Mouse (Mus musculus): ENCODE data around the gene Gm49387. TPM values are rescaled to one million over a fixed set of nuclear protein-coding genes. Genes with fewer than 3 reads are reported as not detected.

Gene Gm49387
- polyA plus RNA-seq, 1 experiment from 2014 or later = not detected

DNA sequence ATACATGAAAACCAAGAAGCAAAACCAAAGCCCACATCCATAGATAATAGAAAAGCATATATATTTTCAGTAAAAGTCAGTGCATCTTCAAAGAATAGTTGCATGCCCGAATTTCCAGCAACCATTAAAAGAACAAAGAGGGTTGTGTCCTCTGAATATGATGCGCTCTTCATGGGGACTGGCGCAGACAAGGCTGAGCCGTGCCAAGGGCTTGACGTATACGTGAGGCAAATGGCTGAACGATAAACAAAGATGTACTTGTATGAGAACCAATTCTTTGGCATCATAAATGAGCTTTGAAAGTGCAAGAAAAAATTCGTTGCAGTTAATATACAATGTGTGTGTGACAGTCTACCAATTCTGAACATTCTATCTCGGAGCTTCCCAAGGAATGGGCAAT is 40.6 kb upstream of the Gm49387 start:
- no peaks in the 10 kb centered on the region for H3K27me3 ChIP-seq (ENCODE audit: insufficient read depth, low read length)
- TF ChIP-seq CTCF (IDR thresholded peaks at IDR 0.05; ENCODE audit: low read depth) = no peak
- H3K4me1 ChIP-seq (replicated peaks; ENCODE audit: insufficient read depth, low read length) = no peaks in the 10 kb centered on the region
- H3K9ac ChIP-seq (ENCODE audit: low read depth, low read length) = no peak overlapping the region
- H3K9me3 ChIP-seq (replicated peaks; ENCODE audit: low read length) = no peaks in the 10 kb centered on the region
- H3K4me2 ChIP-seq (ENCODE audit: low read length) = no peak overlapping the region
- ATAC-seq (replicated peaks; ENCODE audit: low FRiP score, low read depth) = no peak
- H3K36me3 ChIP-seq (ENCODE audit: insufficient read depth, low read length) = no peaks in the 10 kb centered on the region
- no peak overlapping the region for H3K27ac ChIP-seq
- DNase-seq (ENCODE audit: low spot score) = no peak
- no peak overlapping the region for H3K4me3 ChIP-seq (replicated peaks; ENCODE audit: low read depth, low read length)
- whole genome bisulfite sequencing = 92% methylated on average over 9 of the region's 9 CpGs

DNA sequence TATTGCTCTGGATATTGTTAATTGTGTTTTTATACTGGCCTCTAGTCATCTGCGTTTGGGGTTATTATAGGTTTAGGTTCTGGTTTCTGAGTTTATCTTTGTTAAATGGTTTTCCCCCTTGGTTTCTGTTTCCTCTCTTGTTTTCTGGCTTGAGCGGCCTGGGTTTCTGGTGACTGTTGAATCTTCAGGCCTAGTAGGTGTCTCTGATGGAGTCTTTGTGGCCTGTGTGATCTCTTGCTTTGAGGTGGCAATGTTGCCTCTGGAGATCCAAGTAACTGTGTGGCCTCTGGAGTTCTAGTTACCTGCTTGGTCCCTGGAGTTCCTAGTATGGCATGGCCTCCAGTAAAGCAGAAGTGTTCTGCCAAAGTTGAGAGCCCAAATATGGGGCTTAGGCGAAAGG is 40.0 kb upstream of the Gm49387 start:
- no peak overlapping the region for H3K4me2 ChIP-seq (ENCODE audit: low read length)
- no peaks in the 10 kb centered on the region for H3K36me3 ChIP-seq (ENCODE audit: insufficient read depth, low read length)
- H3K27ac ChIP-seq = no peak overlapping the region
- no peak for TF ChIP-seq CTCF (IDR thresholded peaks at IDR 0.05; ENCODE audit: low read depth)
- no peak overlapping the region for H3K4me3 ChIP-seq (replicated peaks; ENCODE audit: low read depth, low read length)
- no peak overlapping the region for H3K9ac ChIP-seq (ENCODE audit: low read depth, low read length)
- ATAC-seq (replicated peaks; ENCODE audit: low FRiP score, low read depth) (no peak), DNase-seq (ENCODE audit: low spot score) (no peak)
- no peaks in the 10 kb centered on the region for H3K4me1 ChIP-seq (replicated peaks; ENCODE audit: insufficient read depth, low read length)
- no peaks in the 10 kb centered on the region for H3K9me3 ChIP-seq (replicated peaks; ENCODE audit: low read length)
- 94% methylated on average over 3 of the region's 3 CpGs for WGBS
- H3K27me3 ChIP-seq (ENCODE audit: insufficient read depth, low read length) = no peaks in the 10 kb centered on the region

DNA sequence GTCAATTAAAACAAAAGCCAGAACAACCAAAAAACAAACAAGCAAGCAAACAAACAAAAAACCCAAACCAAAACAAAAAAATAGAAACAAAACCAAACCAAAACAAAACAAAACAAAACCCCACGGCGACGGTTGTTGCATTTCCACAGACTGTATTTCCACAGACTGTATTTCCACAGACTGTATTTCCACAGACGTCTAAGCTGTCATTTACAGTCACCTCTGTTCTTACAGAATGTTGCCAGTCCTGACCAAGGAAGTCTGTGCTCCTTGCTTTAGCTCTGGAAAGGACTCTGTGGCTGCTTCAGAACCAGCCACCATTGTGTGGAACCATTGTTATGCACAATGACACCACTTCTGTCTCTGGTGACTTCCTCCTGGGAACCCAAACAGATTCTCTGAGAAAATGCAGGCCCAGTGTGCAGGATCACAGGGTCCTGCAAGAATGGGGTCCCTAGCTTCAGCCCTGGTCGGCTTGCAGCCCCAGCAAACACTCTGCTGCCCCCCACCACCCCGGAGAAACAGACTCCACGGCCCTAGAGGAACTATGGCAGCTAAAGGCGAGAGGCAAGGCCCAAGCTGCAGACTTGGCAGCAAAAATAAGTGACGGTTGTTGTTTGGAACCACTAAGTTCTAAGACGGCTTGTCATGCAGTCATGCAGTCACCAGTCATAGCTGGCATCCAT is 31.1 kb upstream of the Gm49387 start:
- no peak for ATAC-seq (replicated peaks; ENCODE audit: low FRiP score, low read depth)
- H3K4me2 ChIP-seq (ENCODE audit: low read length) = no peak overlapping the region
- no peak overlapping the region for H3K4me3 ChIP-seq (replicated peaks; ENCODE audit: low read depth, low read length)
- H3K27me3 ChIP-seq (ENCODE audit: insufficient read depth, low read length) = no peaks in the 10 kb centered on the region
- H3K36me3 ChIP-seq (ENCODE audit: insufficient read depth, low read length) = peaks cover 7% of the 10 kb centered on the region; the same call in 1 of the 2 replicates
- H3K9ac ChIP-seq (ENCODE audit: low read depth, low read length) = no peak overlapping the region
- H3K4me1 ChIP-seq (replicated peaks; ENCODE audit: insufficient read depth, low read length) = no peaks in the 10 kb centered on the region
- WGBS = 69% methylated on average over 10 of the region's 10 CpGs
- no peak for TF ChIP-seq CTCF (IDR thresholded peaks at IDR 0.05; ENCODE audit: low read depth)
- no peak for DNase-seq (ENCODE audit: low spot score)
- no peaks in the 10 kb centered on the region for H3K9me3 ChIP-seq (replicated peaks; ENCODE audit: low read length)
- H3K27ac ChIP-seq = no peak overlapping the region

DNA sequence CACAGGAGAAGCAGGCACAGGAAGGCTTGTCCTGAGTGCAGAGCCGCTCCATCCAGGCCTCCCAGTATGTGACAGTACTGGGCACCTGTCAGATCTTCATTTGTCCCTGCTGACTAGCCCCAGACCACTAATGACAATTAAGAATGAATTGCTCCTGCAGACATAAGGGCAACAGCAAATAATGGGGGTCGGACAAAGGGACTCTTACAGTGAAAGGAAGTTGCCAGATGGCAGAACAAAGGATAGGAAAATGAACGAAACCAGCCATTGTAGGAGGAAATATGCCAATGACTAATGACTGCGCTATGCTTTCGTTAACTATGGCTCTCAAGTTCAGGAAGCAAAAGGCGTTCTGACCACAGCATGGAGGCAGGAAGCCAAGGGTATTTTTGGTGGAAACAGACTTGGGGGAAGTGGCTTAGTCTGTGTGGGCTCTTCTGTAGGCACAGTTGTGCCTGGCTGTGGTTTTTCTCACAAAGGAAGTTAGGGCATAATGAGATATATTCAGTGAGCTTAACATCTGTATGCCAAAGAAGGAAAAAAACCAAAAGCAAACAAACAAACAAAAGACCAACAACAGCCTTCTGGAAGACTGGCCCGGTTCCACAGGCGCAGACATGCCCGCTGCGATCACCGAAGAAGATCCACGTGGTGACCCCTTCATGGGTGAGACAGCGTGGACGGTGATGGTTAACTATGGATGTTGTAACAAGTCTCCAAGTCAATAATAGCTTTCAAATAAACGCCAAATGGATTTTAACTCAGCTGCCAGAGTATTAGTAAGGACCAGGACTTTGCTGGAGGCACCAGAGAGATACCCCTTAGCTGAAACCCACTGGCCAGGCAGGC is 29.2 kb upstream of the Gm49387 start:
- Histone ChIP-seq H3K27ac (peak overlapping the region; percentile 60), H3K36me3 (ENCODE audit: insufficient read depth, low read length) (peaks cover 7% of the 10 kb centered on the region; the same call in 1 of the 2 replicates), H3K9ac (ENCODE audit: low read depth, low read length) (no peak overlapping the region), H3K4me2 (ENCODE audit: low read length) (no peak overlapping the region), H3K9me3 (replicated peaks; ENCODE audit: low read length) (no peaks in the 10 kb centered on the region), H3K27me3 (ENCODE audit: insufficient read depth, low read length) (no peaks in the 10 kb centered on the region), H3K4me1 (replicated peaks; ENCODE audit: insufficient read depth, low read length) (no peaks in the 10 kb centered on the region), H3K4me3 (replicated peaks; ENCODE audit: low read depth, low read length) (no peak overlapping the region)
- no peak for TF ChIP-seq CTCF (IDR thresholded peaks at IDR 0.05; ENCODE audit: low read depth)
- 80% methylated on average over 15 of the region's 15 CpGs for WGBS
- peak; percentile 49 for DNase-seq (ENCODE audit: low spot score)
- ATAC-seq (replicated peaks; ENCODE audit: low FRiP score, low read depth) = no peak

DNA sequence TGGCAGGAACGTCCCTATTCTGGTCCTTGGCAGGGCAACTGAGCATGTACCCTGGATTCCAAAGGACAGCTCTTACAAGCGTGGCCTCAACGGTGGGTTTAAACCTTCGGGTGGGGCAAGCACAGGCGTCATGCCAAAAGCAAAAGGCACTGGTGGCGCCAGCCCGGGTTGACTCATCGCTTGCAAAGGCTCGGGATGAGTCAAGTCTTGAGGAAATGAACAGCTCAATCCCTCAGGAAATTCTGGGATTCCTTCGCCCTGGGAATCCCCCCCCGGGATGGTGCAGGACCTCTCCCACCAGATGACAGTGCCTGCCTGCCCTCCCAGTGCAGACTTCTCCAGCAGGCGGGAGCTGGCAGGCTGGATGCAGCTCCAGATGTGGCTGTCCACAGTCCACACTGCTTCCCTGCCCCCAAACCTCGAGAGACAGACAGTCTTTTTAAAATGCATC is 28.5 kb upstream of the Gm49387 start:
- peak overlapping the region; percentile 60 for H3K27ac ChIP-seq
- H3K4me2 ChIP-seq (ENCODE audit: low read length) = no peak overlapping the region
- no peak for TF ChIP-seq CTCF (IDR thresholded peaks at IDR 0.05; ENCODE audit: low read depth)
- H3K9ac ChIP-seq (ENCODE audit: low read depth, low read length) = no peak overlapping the region
- peak; percentile 29 for DNase-seq (ENCODE audit: low spot score)
- no peak overlapping the region for H3K4me3 ChIP-seq (replicated peaks; ENCODE audit: low read depth, low read length)
- no peaks in the 10 kb centered on the region for H3K27me3 ChIP-seq (ENCODE audit: insufficient read depth, low read length)
- H3K36me3 ChIP-seq (ENCODE audit: insufficient read depth, low read length) = peaks cover 7% of the 10 kb centered on the region; the same call in 1 of the 2 replicates
- no peak for ATAC-seq (replicated peaks; ENCODE audit: low FRiP score, low read depth)
- 70% methylated on average over 13 of the region's 13 CpGs for WGBS
- H3K9me3 ChIP-seq (replicated peaks; ENCODE audit: low read length) = no peaks in the 10 kb centered on the region
- H3K4me1 ChIP-seq (replicated peaks; ENCODE audit: insufficient read depth, low read length) = no peaks in the 10 kb centered on the region

DNA sequence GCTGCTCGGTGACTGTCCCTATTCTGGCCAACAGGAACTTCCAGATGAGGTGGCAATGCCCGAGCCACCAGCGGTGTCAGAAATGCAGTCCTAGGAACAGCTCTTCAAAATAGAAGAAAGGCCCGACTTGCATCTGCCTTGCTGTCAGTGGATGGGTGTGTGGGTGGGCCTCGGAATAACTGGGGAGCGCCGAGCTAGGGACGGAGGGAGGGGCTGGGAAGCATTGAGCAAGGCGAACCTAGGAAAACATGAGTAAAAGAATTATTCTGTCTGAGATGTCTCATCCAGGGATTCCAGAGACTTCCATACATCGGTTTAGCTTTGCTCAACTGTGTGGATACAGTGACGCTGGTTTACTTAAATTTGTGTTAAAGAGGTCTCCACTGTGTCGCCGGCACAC is 27.6 kb upstream of the Gm49387 start:
- Histone ChIP-seq H3K36me3 (ENCODE audit: insufficient read depth, low read length) (peaks cover 7% of the 10 kb centered on the region; the same call in 1 of the 2 replicates), H3K27ac (peak overlapping the region; percentile 14; the same call in 1 of the 2 replicates), H3K27me3 (ENCODE audit: insufficient read depth, low read length) (no peaks in the 10 kb centered on the region), H3K4me3 (replicated peaks; ENCODE audit: low read depth, low read length) (no peak overlapping the region), H3K9ac (ENCODE audit: low read depth, low read length) (no peak overlapping the region), H3K9me3 (replicated peaks; ENCODE audit: low read length) (no peaks in the 10 kb centered on the region), H3K4me1 (replicated peaks; ENCODE audit: insufficient read depth, low read length) (peaks cover 9% of the 10 kb centered on the region), H3K4me2 (ENCODE audit: low read length) (no peak overlapping the region)
- TF ChIP-seq CTCF (IDR thresholded peaks at IDR 0.05; ENCODE audit: low read depth) = no peak
- ATAC-seq (replicated peaks; ENCODE audit: low FRiP score, low read depth) (no peak), DNase-seq (ENCODE audit: low spot score) (no peak)
- WGBS = 85% methylated on average over 13 of the region's 13 CpGs

Data from kidney, postnatal 0 days (tissue).